Mouse (Mus musculus) myocyte (in vitro differentiated cells): ENCODE measurements at regions not wholly inside any gene's neighbourhood (a gene's known extent, or its start where the extent isn't known, plus 50 kb on each side); places are given as distances from the start of the nearest gene placed in this dataset.

Experiments
- H3K27me3 ChIP-seq: one replicate; pipeline ENCODE4 v1.6.1; 2011; ENCODE audit not compliant: control insufficient read depth, insufficient read depth, insufficient read length
- H3K36me3 ChIP-seq: one replicate; pipeline ENCODE4 v1.6.1; 2011; ENCODE audit not compliant: control insufficient read depth, insufficient read depth
- H3K4me2 ChIP-seq: one replicate; pipeline ENCODE4 v1.6.1; 2011; ENCODE audit warnings: low read depth, control low read depth
- H3K4me3 ChIP-seq: one replicate; pipeline ENCODE4 v1.5.1; 2011; ENCODE audit warnings: mild to moderate bottlenecking, control low read depth, moderate library complexity
- H3K79me2 ChIP-seq: one replicate; pipeline ENCODE4 v1.6.1; 2011; ENCODE audit not compliant: control insufficient read depth, insufficient read depth
- H3ac ChIP-seq: one replicate; pipeline ENCODE4 v1.6.1; 2011; ENCODE audit not compliant: control insufficient read depth, insufficient read length
- CEBPB ChIP-seq: IDR thresholded peaks from 2 replicates; pipeline ENCODE4 v1.6.1; 2011; ENCODE audit warnings: mild to moderate bottlenecking, moderate library complexity; ENCODE audit not compliant: poor library complexity, insufficient read depth, severe bottlenecking
- E2F4 ChIP-seq: IDR thresholded peaks from one replicate; pipeline ENCODE4 v1.6.1; 2011; ENCODE audit warnings: mild to moderate bottlenecking, control low read depth, moderate library complexity; ENCODE audit not compliant: insufficient read depth
- MAX ChIP-seq: IDR thresholded peaks from one replicate; pipeline ENCODE4 v1.6.1; 2011; ENCODE audit warnings: low read depth, mild to moderate bottlenecking, control low read depth
- MYOD1 ChIP-seq, 3 experiments: IDR thresholded peaks; one replicate each; pipeline ENCODE4 v1.6.1; 2011; ENCODE audit warnings: control low read depth in 2 of 3, low read depth in 2 of 3, mild to moderate bottlenecking in 2 of 3, moderate library complexity in 1 of 3; ENCODE audit not compliant: insufficient read length in 2 of 3, control insufficient read depth in 1 of 3
- MYOG ChIP-seq, 3 experiments: IDR thresholded peaks; one replicate each; pipeline ENCODE4 v1.6.1; 2011; ENCODE audit warnings: control low read depth in 2 of 3, low read depth in 2 of 3, mild to moderate bottlenecking in 2 of 3; ENCODE audit not compliant: insufficient read length in 2 of 3, control insufficient read depth in 1 of 3, insufficient read depth in 1 of 3
- POLR2A ChIP-seq: IDR thresholded peaks from one replicate; pipeline ENCODE4 v1.6.1; 2011; ENCODE audit warnings: low read depth, mild to moderate bottlenecking, control low read depth, moderate library complexity; ENCODE audit not compliant: insufficient read length
- POLR2AphosphoS2 ChIP-seq: IDR thresholded peaks from one replicate; pipeline ENCODE4 v1.6.1; 2011; ENCODE audit warnings: low read depth, control low read depth; ENCODE audit not compliant: insufficient read length
- REST ChIP-seq: IDR thresholded peaks from one replicate; pipeline ENCODE4 v1.6.1; 2011; ENCODE audit warnings: mild to moderate bottlenecking, control low read depth, moderate library complexity; ENCODE audit not compliant: insufficient read depth, insufficient read length
- SRF ChIP-seq: IDR thresholded peaks from one replicate; pipeline ENCODE4 v1.6.1; 2011; ENCODE audit warnings: low read depth; ENCODE audit not compliant: control insufficient read depth, insufficient read length
- TCF12 ChIP-seq: IDR thresholded peaks from one replicate; pipeline ENCODE4 v1.6.1; 2011; ENCODE audit warnings: mild to moderate bottlenecking, control low read depth; ENCODE audit not compliant: poor library complexity, insufficient read depth, severe bottlenecking
- TCF3 ChIP-seq: IDR thresholded peaks from one replicate; pipeline ENCODE4 v1.6.1; 2011; ENCODE audit warnings: low read depth, control low read depth; ENCODE audit not compliant: insufficient read length
- USF1 ChIP-seq: IDR thresholded peaks from one replicate; pipeline ENCODE4 v1.6.1; 2011; ENCODE audit warnings: low read depth, mild to moderate bottlenecking, control low read depth, moderate library complexity

DNA sequence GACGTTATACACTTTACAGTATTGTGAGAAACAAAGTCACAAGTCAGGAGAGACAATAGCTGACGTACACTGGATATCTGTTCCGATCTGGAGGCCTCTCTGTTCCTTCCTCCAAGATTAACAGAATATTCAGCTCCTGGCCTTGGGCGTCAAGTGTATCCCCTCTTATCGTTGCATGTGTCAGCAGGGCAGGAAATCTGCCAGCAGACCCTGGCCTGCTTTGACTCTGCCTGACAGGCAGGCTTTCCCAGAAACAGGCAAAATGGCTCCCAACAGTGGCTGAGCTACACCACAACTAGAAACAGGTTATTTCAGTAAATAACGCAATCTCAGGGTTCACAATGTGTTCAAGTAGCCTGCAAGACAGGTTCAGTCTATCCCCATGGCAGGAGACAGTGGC is 112.3 kb upstream of the Otogl start:
- Histone ChIP-seq H3ac (no peak overlapping the region), H3K36me3 (no peaks in the 10 kb centered on the region), H3K4me2 (no peak overlapping the region), H3K79me2 (no peaks in the 10 kb centered on the region), H3K27me3 (no peaks in the 10 kb centered on the region), H3K4me3 (no peak overlapping the region)
- TF ChIP-seq REST: no peak
- no peak for TF ChIP-seq TCF3
- TF ChIP-seq POLR2A: no peak
- no peak for TF ChIP-seq SRF
- no peak for TF ChIP-seq USF1
- no peak for TF ChIP-seq MYOD1 (IDR thresholded peaks at IDR 0.05; ENCODE audit: control insufficient read depth in 1 of 3, insufficient read length in 2 of 3, low read depth in 2 of 3)
- no peak for TF ChIP-seq POLR2AphosphoS2
- TF ChIP-seq TCF12: no peak
- TF ChIP-seq CEBPB: no peak

DNA sequence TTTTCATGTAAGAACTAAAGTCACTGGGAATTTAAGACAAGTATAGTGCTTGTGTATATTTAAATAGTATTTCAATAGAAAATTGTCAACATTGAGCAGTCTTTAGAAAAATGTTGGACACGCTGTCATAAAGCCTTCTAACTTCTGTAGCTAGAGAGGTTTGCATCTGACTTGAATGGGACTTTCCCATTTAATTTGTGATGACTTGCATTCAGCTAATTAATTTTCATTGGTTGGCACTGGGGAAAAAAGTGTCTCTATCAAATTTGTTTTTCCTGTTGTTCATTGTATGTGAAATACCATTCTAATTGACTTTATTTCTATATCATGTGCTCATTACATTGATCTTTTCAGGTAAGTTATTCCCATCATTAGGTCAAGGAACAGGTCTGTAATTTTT is 104.6 kb upstream of the Otogl start:
- Histone ChIP-seq H3K79me2 (no peaks in the 10 kb centered on the region), H3K27me3 (no peaks in the 10 kb centered on the region), H3ac (no peak overlapping the region), H3K4me3 (no peak overlapping the region), H3K36me3 (no peaks in the 10 kb centered on the region), H3K4me2 (no peak overlapping the region)
- TF ChIP-seq MYOD1 (IDR thresholded peaks at IDR 0.05; ENCODE audit: control insufficient read depth in 1 of 3, insufficient read length in 2 of 3, low read depth in 2 of 3): no peak
- no peak for TF ChIP-seq CEBPB
- TF ChIP-seq SRF: no peak
- no peak for TF ChIP-seq POLR2A
- no peak for TF ChIP-seq TCF12
- TF ChIP-seq POLR2AphosphoS2: no peak
- no peak for TF ChIP-seq E2F4
- no peak for TF ChIP-seq USF1
- no peak for TF ChIP-seq MYOG (IDR thresholded peaks at IDR 0.05; ENCODE audit: control insufficient read depth in 1 of 3, insufficient read depth in 1 of 3, insufficient read length in 2 of 3, low read depth in 2 of 3)
- no peak for TF ChIP-seq MAX
- no peak for TF ChIP-seq REST
- TF ChIP-seq TCF3: no peak

DNA sequence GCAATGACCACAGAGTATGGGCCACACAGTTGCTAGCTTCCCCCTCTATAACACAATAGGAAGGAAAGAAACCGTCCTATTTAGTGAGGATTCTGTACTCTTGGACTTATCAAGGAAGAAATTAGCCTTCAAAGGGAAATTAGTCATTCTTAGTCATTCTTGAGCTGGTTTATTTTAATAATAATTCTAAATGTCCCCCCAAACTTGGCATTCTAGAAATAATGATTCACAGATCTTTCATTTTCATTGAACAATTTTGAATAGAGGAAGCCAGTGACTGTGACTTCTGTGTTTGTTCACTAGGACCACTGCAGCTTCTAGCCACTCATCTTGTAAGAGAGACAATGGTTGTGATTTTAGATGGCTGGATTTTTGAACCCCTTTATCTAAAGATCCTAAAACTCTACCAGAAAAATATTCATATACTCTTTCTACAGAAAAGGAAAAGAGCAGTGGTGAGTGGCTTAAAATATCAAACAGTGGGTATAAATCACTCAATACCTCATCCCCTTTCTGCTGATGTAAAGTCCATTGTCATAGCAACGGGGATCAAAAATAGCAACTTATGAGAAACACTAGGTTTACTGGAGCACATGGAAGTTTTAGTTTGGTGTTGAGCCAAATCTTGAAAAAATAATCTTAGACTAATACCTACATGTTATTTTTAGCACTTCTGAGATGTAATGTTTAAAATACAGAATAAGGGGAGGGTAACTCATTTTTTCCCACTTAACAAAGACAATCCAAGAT is 83.1 kb upstream of the Otogl start:
- TF ChIP-seq POLR2AphosphoS2 (no peak), CEBPB (no peak), MYOD1 (IDR thresholded peaks at IDR 0.05; ENCODE audit: control insufficient read depth in 1 of 3, insufficient read length in 2 of 3, low read depth in 2 of 3) (no peak), MAX (no peak), TCF12 (no peak), TCF3 (no peak), MYOG (IDR thresholded peaks at IDR 0.05; ENCODE audit: control insufficient read depth in 1 of 3, insufficient read depth in 1 of 3, insufficient read length in 2 of 3, low read depth in 2 of 3) (no peak), SRF (no peak), USF1 (no peak), E2F4 (no peak), REST (no peak), POLR2A (no peak)
- Histone ChIP-seq H3K4me3 (no peak overlapping the region), H3K36me3 (no peaks in the 10 kb centered on the region), H3K79me2 (no peaks in the 10 kb centered on the region), H3K4me2 (no peak overlapping the region), H3K27me3 (no peaks in the 10 kb centered on the region), H3ac (no peak overlapping the region)

DNA sequence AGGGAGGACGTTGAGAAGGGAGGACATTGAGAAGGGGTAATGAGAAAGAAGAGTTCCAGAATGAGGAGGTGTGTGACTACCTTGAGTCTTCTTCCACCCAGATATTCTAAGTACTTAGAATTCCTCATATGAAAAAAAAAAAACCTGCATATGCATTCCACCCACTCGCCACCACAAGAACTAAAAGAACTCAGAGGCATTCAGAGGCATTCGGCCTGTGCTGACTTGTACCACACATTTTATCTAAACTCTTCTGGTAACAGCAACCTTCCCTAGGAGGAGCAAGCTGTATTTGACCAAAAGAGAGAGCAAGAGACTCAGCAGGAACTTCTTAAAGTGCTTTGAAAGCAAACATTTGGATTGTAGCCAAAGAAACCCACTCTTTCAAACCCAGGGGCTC is 80.7 kb upstream of the Otogl start:
- no peak overlapping the region for H3ac ChIP-seq
- no peaks in the 10 kb centered on the region for H3K36me3 ChIP-seq
- H3K4me2 ChIP-seq: no peak overlapping the region

DNA sequence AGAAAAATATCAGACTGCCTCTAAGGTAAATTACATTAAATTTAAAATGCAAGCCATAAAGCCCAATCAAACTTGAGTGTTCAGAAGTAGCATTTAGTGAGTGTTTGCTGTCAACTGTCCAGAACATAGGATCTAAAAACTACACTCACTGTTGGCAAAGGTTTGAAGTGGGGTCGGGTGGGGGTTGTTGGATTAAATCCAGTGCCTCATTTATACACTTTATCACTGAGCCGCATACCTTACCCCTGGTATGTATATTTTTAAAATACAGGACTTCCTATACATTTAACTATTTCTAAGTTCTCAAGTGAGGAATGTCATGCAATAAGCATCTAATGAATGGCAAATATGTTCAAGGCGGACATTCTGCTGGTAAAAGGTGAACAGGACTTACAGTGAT is 78.6 kb upstream of the Otogl start:
- H3ac ChIP-seq: no peak overlapping the region
- H3K79me2 ChIP-seq: no peaks in the 10 kb centered on the region
- H3K4me2 ChIP-seq: no peak overlapping the region
- TF ChIP-seq TCF12 (no peak), TCF3 (no peak), E2F4 (no peak), POLR2A (no peak), MAX (no peak)
- no peak overlapping the region for H3K4me3 ChIP-seq
- H3K36me3 ChIP-seq: no peaks in the 10 kb centered on the region
- no peaks in the 10 kb centered on the region for H3K27me3 ChIP-seq

More for the DNA sequence above, 80.7 kb upstream of the Otogl start:
- H3K27me3 ChIP-seq: no peaks in the 10 kb centered on the region
- no peak for TF ChIP-seq MYOG (IDR thresholded peaks at IDR 0.05; ENCODE audit: control insufficient read depth in 1 of 3, insufficient read depth in 1 of 3, insufficient read length in 2 of 3, low read depth in 2 of 3)
- no peak for TF ChIP-seq POLR2AphosphoS2
- no peak for TF ChIP-seq REST
- TF ChIP-seq SRF: no peak
- H3K4me3 ChIP-seq: no peak overlapping the region
- no peaks in the 10 kb centered on the region for H3K79me2 ChIP-seq
